Comparison of ENCODE assay signal across 10 mouse cellular contexts in genomic region chrX:103440803-103441202, GRCm38 (mm10). TPM values are rescaled to one million over a fixed set of nuclear protein-coding genes. Genes with fewer than 3 reads are reported as not detected.
A peak's percentile ranks its signal among the peaks of the same experiment; 100 is the strongest.
DNase-seq lines count a peak whose midpoint lies in the region; ATAC-seq and TF ChIP-seq lines count a peak whose summit lies in the region.
"Had no signal": no experiment of that assay in that cellular context is flagged by ENCODE, and none has a peak within 500 bp of the region (broad histone marks: within the 10 kb centered on the region; RNA-seq: fewer than 3 reads in every experiment).

No protein-coding gene starts in this region.

- no peak for TF ChIP-seq EP300 in lung, postnatal 0 days (IDR thresholded peaks at IDR 0.05)

- H3K4me3 ChIP-seq in kidney, embryonic 16.5 days (ENCODE audit: low read length): no peak overlapping the region
- H3K4me3 ChIP-seq in lung, postnatal 0 days (ENCODE audit: low read depth, low read length): no peak overlapping the region
- H3K4me3 ChIP-seq: embryonic facial prominence, embryonic 15.5 days had no signal

- H3K9me3 ChIP-seq in kidney, embryonic 16.5 days (ENCODE audit: low read length): no peaks in the 10 kb centered on the region
- H3K9me3 ChIP-seq in lung, postnatal 0 days (ENCODE audit: low read length): no peaks in the 10 kb centered on the region
- H3K9me3 ChIP-seq: embryonic facial prominence, embryonic 15.5 days had no signal

- no peak overlapping the region for H3K4me2 ChIP-seq in kidney, embryonic 16.5 days (replicated peaks; ENCODE audit: low read depth, low read length)
- no peak overlapping the region for H3K4me2 ChIP-seq in lung, postnatal 0 days (replicated peaks; ENCODE audit: low read depth, low read length)
- H3K4me2 ChIP-seq: embryonic facial prominence, embryonic 15.5 days had no signal

- no peaks in the 10 kb centered on the region for H3K4me1 ChIP-seq in kidney, embryonic 16.5 days (ENCODE audit: insufficient read depth, low read length)
- no peaks in the 10 kb centered on the region for H3K4me1 ChIP-seq in lung, postnatal 0 days (ENCODE audit: insufficient read depth, low read depth, low read length)
- H3K4me1 ChIP-seq: embryonic facial prominence, embryonic 15.5 days had no signal

- no peak overlapping the region for H3K27ac ChIP-seq in kidney, embryonic 16.5 days (ENCODE audit: low read length)
- H3K27ac ChIP-seq in lung, postnatal 0 days (ENCODE audit: low read length): no peak overlapping the region
- H3K27ac ChIP-seq: embryonic facial prominence, embryonic 15.5 days had no signal

- peaks cover 38% of the 10 kb centered on the region for H3K27me3 ChIP-seq in kidney, embryonic 16.5 days (ENCODE audit: insufficient read depth, low read length)
- H3K27me3 ChIP-seq in lung, postnatal 0 days (replicated peaks; ENCODE audit: insufficient read depth, low read length): no peaks in the 10 kb centered on the region

- no peak overlapping the region for H3K9ac ChIP-seq in kidney, embryonic 16.5 days (replicated peaks; ENCODE audit: low read length)
- no peak overlapping the region for H3K9ac ChIP-seq in lung, postnatal 0 days (replicated peaks; ENCODE audit: low read depth)
- H3K9ac ChIP-seq: embryonic facial prominence, embryonic 15.5 days had no signal

- peak; percentile 77 for TF ChIP-seq CTCF in lung, postnatal 0 days (IDR thresholded peaks at IDR 0.05)

- DNase-seq in kidney, adult 8-10 months: peak; percentile 2 to 35
- DNase-seq in CD4-positive helper T cell, adult 2 months (ENCODE audit: low read depth, low spot score): peak; percentile 39
- DNase-seq in Muller cell, postnatal 12 days (ENCODE audit: inconsistent ontology term): peak; percentile 13
- DNase-seq in embryo, embryonic 11 days: peak; percentile 70
- DNase-seq in lung, postnatal 0 days (ENCODE audit: low spot score): peak; percentile 68
- no peak for DNase-seq in urinary bladder, postnatal 14 days (ENCODE audit: low spot score)
- DNase-seq in gastrocnemius, postnatal 25 days: no peak

- 0% methylated on average over 1 of the region's 1 CpGs for WGBS in kidney, embryonic 16.5 days
- WGBS in lung, postnatal 0 days: 0% methylated on average over 1 of the region's 1 CpGs

- no peak for ATAC-seq in kidney, embryonic 16.5 days (ENCODE audit: low FRiP score, low TSS enrichment)
- ATAC-seq in lung, postnatal 0 days: 0 out of 2 replicates have a peak, but pooled peaks have one; percentile 3

- no peaks in the 10 kb centered on the region for H3K36me3 ChIP-seq in kidney, embryonic 16.5 days (ENCODE audit: insufficient read depth, low read length)
- no peaks in the 10 kb centered on the region for H3K36me3 ChIP-seq in lung, postnatal 0 days (ENCODE audit: insufficient read depth, low read length)
- H3K36me3 ChIP-seq: embryonic facial prominence, embryonic 15.5 days had no signal

RNA-seq across cellular contexts. Expression of gene Gm26992, which starts 19.0 kb away (rescaled TPM):
- polyA plus RNA-seq in kidney, embryonic 16.5 days (2015; fragmentation: Nextera tagmentation; extraction: Ambion mirVana): not detected in 2 replicates
- polyA plus RNA-seq in lung, postnatal 0 days (2015; fragmentation: Nextera tagmentation; extraction: Ambion mirVana): not detected in 2 replicates
- total RNA-seq in gastrocnemius, postnatal 25 days (2021): not detected
- polyA plus RNA-seq: embryonic facial prominence, embryonic 15.5 days; liver, embryonic 16.5 days had no signal

RNA-seq across cellular contexts. Expression of gene Tsx, which starts 26.5 kb away (rescaled TPM):
- 0.20 and 0.67 TPM in 2 replicates for polyA plus RNA-seq in kidney, embryonic 16.5 days (2015; fragmentation: Nextera tagmentation; extraction: Ambion mirVana)
- 0.35 and 0.39 TPM in 2 replicates for polyA plus RNA-seq in lung, postnatal 0 days (2015; fragmentation: Nextera tagmentation; extraction: Ambion mirVana)
- not detected for total RNA-seq in gastrocnemius, postnatal 25 days (2021)
- polyA plus RNA-seq: liver, embryonic 16.5 days had no signal

Comparison
In these comparisons a context has a peak if more than half of its experiments do, and no peak if none do; other contexts are left out.
1. DNase-seq: peak in kidney, adult 8-10 months (2 of 2), CD4-positive helper T cell, adult 2 months (single experiment), Muller cell, postnatal 12 days (single experiment), embryo, embryonic 11 days (single experiment) and lung, postnatal 0 days (single experiment); none in urinary bladder, postnatal 14 days (single experiment) and gastrocnemius, postnatal 25 days (single experiment).